Mouse (Mus musculus): ENCODE data around the gene Trappc3l. TPM values are rescaled to one million over a fixed set of nuclear protein-coding genes. Genes with fewer than 3 reads are reported as not detected.

Gene Trappc3l
- total and polyA plus RNA-seq, 3 experiments, result not detected

DNA sequence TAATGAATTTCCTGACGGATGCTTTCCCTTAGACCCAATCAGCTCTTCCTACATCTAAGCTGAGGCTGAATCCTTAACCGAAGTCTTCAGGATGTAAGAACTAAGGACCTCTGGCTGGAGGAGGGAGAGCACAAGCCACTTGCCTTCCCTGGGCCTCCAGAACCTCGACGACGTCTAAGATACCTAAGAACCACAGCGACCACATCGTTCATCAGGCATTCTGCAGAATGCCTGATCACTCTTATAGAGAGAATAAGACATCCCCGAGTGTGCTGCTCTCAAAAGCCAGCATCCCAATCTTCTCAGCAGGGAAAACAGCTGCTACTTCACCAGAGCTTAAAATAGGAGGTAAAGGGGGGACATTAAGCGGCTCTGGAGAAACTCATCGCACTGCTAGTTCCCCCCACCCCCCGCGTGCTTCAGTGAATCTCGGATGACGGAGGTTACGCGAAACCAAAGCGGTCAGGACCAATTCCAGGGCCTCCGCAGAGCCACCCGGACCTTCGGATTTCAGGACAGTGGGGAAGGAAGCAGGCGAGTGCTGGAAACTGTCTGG, 18.6 kb upstream of the Trappc3l start:
- dilution Hi-C loops (cut with MboI; ENCODE audit: extremely low pct_ligation_motif_present, extremely low pct_unique_long_range_greater_than_20kb, low sequenced_read_pairs), result no loop called here
- peaks cover 8 to 40% of the 10 kb centered on the region in 2 experiments for H3K4me1 ChIP-seq (ENCODE audit: control insufficient read depth in 1 of 2, insufficient read depth in 2 of 2)
- peaks cover 7 to 21% of the 10 kb centered on the region in 2 experiments for H3K36me3 ChIP-seq (replicated peaks in 1 of 2; ENCODE audit: control insufficient read depth in 1 of 2, insufficient read depth in 1 of 2, low read length in 1 of 2)
- peak overlapping the region; percentile 97 for H3K4me2 ChIP-seq (ENCODE audit: insufficient read depth, low read depth, poor library complexity, severe bottlenecking)
- H3K27ac ChIP-seq (ENCODE audit: insufficient read depth, low read depth), result peak overlapping the region; percentile 68; the same call in 1 of the 2 replicates
- TF ChIP-seq TCF12 (IDR thresholded peaks at IDR 0.05; ENCODE audit: low read depth, low read length) (no peak), E2F4 (IDR thresholded peaks at IDR 0.05; ENCODE audit: insufficient replicate concordance, low read depth, low read length) (no peak), SIN3A (IDR thresholded peaks at IDR 0.05; ENCODE audit: low read length) (peak; percentile 56; the same call in 1 of the 2 replicates), MAZ (IDR thresholded peaks at IDR 0.05; ENCODE audit: low read depth, low read length) (0 out of 2 replicates have a peak, but pooled peaks have one; percentile 50), RCOR1 (conservative IDR thresholded peaks at IDR 0.05; ENCODE audit: low read depth, low read length) (no peak), KAT2A (IDR thresholded peaks at IDR 0.05; ENCODE audit: insufficient replicate concordance, low read length) (no peak), SMC3 (IDR thresholded peaks at IDR 0.05; ENCODE audit: low read depth, low read length) (no peak), TBP (conservative IDR thresholded peaks at IDR 0.05; ENCODE audit: low read depth, low read length) (no peak), ZMIZ1 (IDR thresholded peaks at IDR 0.05; ENCODE audit: low read depth, low read length) (0 out of 2 replicates have a peak, but pooled peaks have one; percentile 14), PAX5 (IDR thresholded peaks at IDR 0.05; ENCODE audit: low read length) (no peak), CHD2 (IDR thresholded peaks at IDR 0.05; ENCODE audit: low read length) (0 out of 2 replicates have a peak, but pooled peaks have one; percentile 26), EP300 (IDR thresholded peaks at IDR 0.05; ENCODE audit: low read length) (no peak), MAFK (IDR thresholded peaks at IDR 0.05; ENCODE audit: insufficient replicate concordance, low read length) (no peak), ZNF384 (IDR thresholded peaks at IDR 0.05; ENCODE audit: low read depth, low read length) (no peak), GABPA (IDR thresholded peaks at IDR 0.05; ENCODE audit: insufficient replicate concordance, low read depth, low read length) (no peak), USF1 (IDR thresholded peaks at IDR 0.05; ENCODE audit: low read depth, low read length) (no peak), HCFC1 (IDR thresholded peaks at IDR 0.05; ENCODE audit: low read depth, low read length) (no peak), ETS1 (conservative IDR thresholded peaks at IDR 0.05; ENCODE audit: low read depth, low read length) (no peak), POLR2AphosphoS2 (IDR thresholded peaks at IDR 0.05; ENCODE audit: low read depth, low read length) (no peak)
- H3K27me3 ChIP-seq (replicated peaks), result no peaks in the 10 kb centered on the region
- H3K79me2 ChIP-seq (replicated peaks; ENCODE audit: control insufficient read depth, extremely low read depth, insufficient read depth, poor library complexity, severe bottlenecking), result peaks cover 41% of the 10 kb centered on the region
- DNase-seq (ENCODE audit: extremely low read depth), result peak; percentile 29
- no peaks in the 10 kb centered on the region for H3K9me3 ChIP-seq (replicated peaks; ENCODE audit: low read length)
- peak overlapping the region; percentile 72 to 90 (median 89) for H3K4me3 ChIP-seq (replicated peaks in 1 of 3; ENCODE audit: low read depth in 2 of 3, low read length in 2 of 3, poor library complexity in 1 of 3)
- peak overlapping the region; percentile 82 for H3K9ac ChIP-seq (ENCODE audit: insufficient read depth, low read depth)
- in situ Hi-C loops (cut with MboI; ENCODE audit: low pct_ligation_motif_present, low pct_unique_long_range_greater_than_20kb, low sequenced_read_pairs), result no loop called here

Data from CH12.LX (cell line).